Mouse (Mus musculus) midbrain, postnatal 0 days (tissue): ENCODE results near the gene Cpne2. TPM values are rescaled to one million over a fixed set of nuclear protein-coding genes. Genes with fewer than 3 reads are reported as not detected.

Experiments used
- ATAC-seq: fragments of 200-750 bp; cut with Nextera tagmentation; 2 replicates; pipeline ENCODE4 v1.8.0; 2017; ENCODE audit warnings: moderate number of reproducible peaks, mild to moderate bottlenecking, moderate TSS enrichment, moderate library complexity; ENCODE audit not compliant: low FRiP score
- DNase-seq: peaks from one replicate; pipeline ENCODE4 v3.0.0-alpha.2; 2015; ENCODE audit warnings: low spot score
- H3K27ac ChIP-seq: fragments of 300-500 bp; sonication (generic); 2 replicates; pipeline ENCODE4 v1.5.1; 2014; ENCODE audit warnings: low read depth, mild to moderate bottlenecking, low read length, mixed read lengths
- H3K27me3 ChIP-seq: fragments of 300-500 bp; sonication (generic); 2 replicates; pipeline ENCODE4 v1.6.1; 2014; ENCODE audit warnings: low read length, control low read depth, mixed read lengths; ENCODE audit not compliant: insufficient read depth
- H3K36me3 ChIP-seq: fragments of 300-500 bp; sonication (generic); 2 replicates; pipeline ENCODE4 v1.6.1; 2014; ENCODE audit warnings: low read length, control low read depth, mixed read lengths; ENCODE audit not compliant: insufficient read depth
- H3K4me1 ChIP-seq: fragments of 300-500 bp; sonication (generic); 2 replicates; pipeline ENCODE4 v1.6.1; 2014; ENCODE audit warnings: mild to moderate bottlenecking, control low read depth, antibody characterized with exemption, low read length, mixed read lengths; ENCODE audit not compliant: insufficient read depth
- H3K4me2 ChIP-seq: fragments of 300-500 bp; sonication (generic); 2 replicates; pipeline ENCODE4 v1.6.1; 2014; ENCODE audit warnings: low read depth, mild to moderate bottlenecking, low read length, mixed read lengths; ENCODE audit not compliant: poor library complexity, severe bottlenecking
- H3K4me3 ChIP-seq: fragments of 300-500 bp; sonication (generic); 2 replicates; pipeline ENCODE4 v1.5.1; 2014; ENCODE audit warnings: low read depth, mild to moderate bottlenecking, low read length, moderate library complexity
- H3K9ac ChIP-seq: fragments of 300-500 bp; sonication (generic); replicated peaks from 2 replicates; pipeline ENCODE4 v1.6.1; 2014; ENCODE audit warnings: mild to moderate bottlenecking, low read length, moderate library complexity, mixed read lengths; ENCODE audit not compliant: poor library complexity, severe bottlenecking
- H3K9me3 ChIP-seq: fragments of 300-500 bp; sonication (generic); 2 replicates; pipeline ENCODE4 v1.6.1; 2016; ENCODE audit warnings: low read length, control low read depth
- CTCF ChIP-seq: IDR thresholded peaks from 2 replicates; pipeline ENCODE4 v1.5.1; 2016; ENCODE audit warnings: antibody characterized with exemption, mild to moderate bottlenecking
- WGBS: fragments of 180-500 bp; shearing (Covaris S2); extraction: QIAGEN DNeasy Blood & Tissue Kit; methylation state at CpG from one replicate; pipeline ENCODE4 v1.1.7; 2014; 5-methylcytosine and 5-hydroxymethylcytosine counted together
- polyA plus RNA-seq: library from polyadenylated mRNA; unstranded; fragments of >200 nt; fragmentation: Nextera tagmentation; extraction: Ambion mirVana; gene quantifications from 2 replicates; pipeline ENCODE4 v1.2.1, GENCODE M21; 2015
- total RNA-seq: library from RNA; depleted of rRNA; stranded (reverse); fragments of >200 nt; gene quantifications from 2 replicates; pipeline ENCODE4 v1.2.3, GENCODE M21; 2014

Gene Cpne2
- total and polyA plus RNA-seq, 2 experiments from 2014 or later: 43.3 to 46.3 TPM

DNA sequence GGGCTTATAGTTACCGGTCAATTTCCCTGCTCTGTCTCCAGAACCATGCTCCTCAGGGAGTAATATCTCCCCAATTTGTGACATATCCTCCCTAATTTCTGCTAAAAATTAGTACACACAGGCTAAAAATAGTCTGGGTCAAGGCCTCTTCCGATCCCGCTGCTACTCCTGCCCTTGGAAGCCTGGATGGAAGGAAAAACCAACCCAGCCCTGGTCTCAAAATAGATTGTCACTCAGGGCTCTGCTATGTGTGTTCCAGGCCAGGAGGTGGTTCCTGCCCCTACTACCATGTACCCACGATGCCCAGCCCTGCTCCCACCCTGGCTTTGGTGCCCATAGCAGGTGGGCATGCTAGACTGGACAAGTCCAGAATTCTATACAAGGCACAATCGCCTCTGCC lies 17.2 kb downstream of the Cpne2 start:
- WGBS: 82% methylated on average over 5 of the region's 5 CpGs
- no peak for TF ChIP-seq CTCF

DNA sequence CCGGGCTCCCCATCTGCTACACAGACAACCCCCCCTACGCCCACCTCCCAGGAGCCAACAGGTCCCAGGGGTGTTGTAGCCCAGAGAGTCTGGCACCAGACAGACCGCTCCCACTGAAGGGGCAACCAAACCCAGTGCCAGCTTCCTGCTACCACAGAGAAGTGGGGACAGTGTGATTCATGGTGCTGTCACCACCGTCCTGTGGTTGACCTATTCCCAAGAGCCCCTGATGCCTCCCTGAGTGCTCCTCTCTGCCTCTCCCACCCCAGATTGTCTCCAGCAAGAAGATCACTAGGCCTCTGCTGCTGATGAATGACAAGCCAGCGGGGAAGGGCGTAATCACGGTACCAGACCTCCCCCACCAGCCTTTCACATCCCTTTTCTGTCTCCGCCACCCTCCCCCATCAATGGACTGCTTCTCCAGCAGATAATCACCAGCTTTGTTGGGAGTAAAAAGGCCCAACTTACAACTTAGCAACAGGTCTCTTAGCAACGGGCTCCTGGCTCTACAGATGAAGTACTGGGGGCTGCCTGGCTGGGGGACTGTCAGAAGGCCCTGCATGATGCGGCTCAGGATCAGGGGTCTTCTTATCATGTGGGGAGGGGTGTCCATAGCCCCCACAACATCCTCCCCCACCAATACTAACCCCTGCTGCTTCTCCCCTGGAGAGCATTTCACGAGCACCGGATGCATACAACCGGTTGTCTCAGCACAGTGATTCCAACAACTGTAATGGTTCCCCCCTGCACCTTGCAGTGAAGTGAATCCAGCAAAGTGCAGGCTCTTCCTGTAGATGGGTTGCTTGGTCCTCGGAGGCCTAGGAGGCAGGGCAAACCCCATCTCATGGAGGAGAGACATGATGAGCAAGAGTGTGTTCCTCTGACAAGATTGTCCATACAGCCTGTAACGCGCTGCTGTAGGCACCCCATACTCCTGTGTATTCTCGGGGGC lies 19.0 kb downstream of the Cpne2 start:
- H3K9me3 ChIP-seq: no peaks in the 10 kb centered on the region
- no peak for TF ChIP-seq CTCF
- no peaks in the 10 kb centered on the region for H3K36me3 ChIP-seq
- peak overlapping the region; percentile 76 for H3K27ac ChIP-seq
- no peak overlapping the region for H3K4me3 ChIP-seq
- no peak overlapping the region for H3K4me2 ChIP-seq
- H3K4me1 ChIP-seq: peaks cover 13% of the 10 kb centered on the region
- no peak overlapping the region; the same call in 1 of the 2 replicates for H3K9ac ChIP-seq
- DNase-seq: peak; percentile 95
- 31% methylated on average over 17 of the region's 17 CpGs for WGBS
- H3K27me3 ChIP-seq: no peaks in the 10 kb centered on the region
- ATAC-seq: peak; percentile 83

More for the DNA sequence above, 17.2 kb downstream of the Cpne2 start:
- DNase-seq: no peak
- no peak for ATAC-seq
- H3K27ac ChIP-seq: no peak overlapping the region
- H3K9me3 ChIP-seq: no peaks in the 10 kb centered on the region
- H3K27me3 ChIP-seq: no peaks in the 10 kb centered on the region
- no peak overlapping the region for H3K9ac ChIP-seq
- peaks cover 13% of the 10 kb centered on the region for H3K4me1 ChIP-seq
- no peak overlapping the region for H3K4me3 ChIP-seq
- no peak overlapping the region for H3K4me2 ChIP-seq
- no peaks in the 10 kb centered on the region for H3K36me3 ChIP-seq

DNA sequence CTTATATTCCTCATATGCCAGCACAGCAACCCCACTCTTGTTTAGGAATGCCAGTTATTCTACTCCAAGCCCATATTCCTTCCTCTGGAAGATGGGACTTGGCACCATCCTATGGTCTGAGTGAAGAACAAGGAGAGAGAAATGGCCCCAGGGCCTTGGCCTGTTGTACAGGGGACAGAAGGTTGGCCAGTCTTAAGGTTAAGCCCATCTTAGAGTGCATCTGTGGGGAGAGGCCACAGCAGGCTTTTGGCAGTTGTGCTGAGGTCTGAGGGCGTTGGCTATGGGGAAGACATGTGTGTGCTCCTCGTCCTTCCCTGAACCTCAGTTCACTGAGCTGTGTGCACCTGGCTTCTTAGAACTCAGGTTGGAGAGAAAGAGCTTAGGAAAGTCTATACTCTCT lies 19.9 kb downstream of the Cpne2 start:
- TF ChIP-seq CTCF: no peak
- Histone ChIP-seq H3K9ac (no peak overlapping the region), H3K36me3 (no peaks in the 10 kb centered on the region), H3K4me3 (no peak overlapping the region), H3K27ac (peak overlapping the region; percentile 76; the same call in 1 of the 2 replicates), H3K4me1 (peaks cover 13% of the 10 kb centered on the region), H3K27me3 (no peaks in the 10 kb centered on the region), H3K9me3 (no peaks in the 10 kb centered on the region), H3K4me2 (no peak overlapping the region)
- 71% methylated on average over 2 of the region's 2 CpGs for WGBS
- ATAC-seq: no peak
- DNase-seq: no peak

DNA sequence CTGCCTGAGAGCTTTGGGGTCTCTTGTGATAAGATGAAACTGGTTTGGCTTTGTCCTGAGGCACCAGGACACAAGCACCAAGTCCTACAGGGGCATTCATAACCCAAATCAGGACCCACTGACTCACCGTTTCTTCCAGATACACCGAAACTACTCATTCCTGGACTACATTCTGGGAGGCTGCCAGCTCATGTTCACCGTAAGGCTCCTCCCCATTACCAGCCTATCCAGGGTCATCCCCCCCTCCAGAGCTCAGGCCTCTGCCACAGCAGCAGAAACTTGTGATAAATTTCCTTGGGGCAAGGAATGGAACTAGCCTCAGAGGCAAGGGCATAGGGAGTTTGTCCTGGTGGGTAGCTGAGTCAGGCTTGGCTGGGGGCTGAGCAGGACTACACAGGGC lies 24.5 kb downstream of the Cpne2 start:
- Histone ChIP-seq H3K4me2 (no peak overlapping the region), H3K4me1 (no peaks in the 10 kb centered on the region; the same call in 1 of the 2 replicates), H3K9ac (no peak overlapping the region), H3K27me3 (no peaks in the 10 kb centered on the region), H3K4me3 (no peak overlapping the region), H3K27ac (no peak overlapping the region), H3K9me3 (no peaks in the 10 kb centered on the region), H3K36me3 (no peaks in the 10 kb centered on the region)
- DNase-seq: no peak
- no peak for ATAC-seq
- 73% methylated on average over 3 of the region's 3 CpGs for WGBS
- TF ChIP-seq CTCF: no peak

DNA sequence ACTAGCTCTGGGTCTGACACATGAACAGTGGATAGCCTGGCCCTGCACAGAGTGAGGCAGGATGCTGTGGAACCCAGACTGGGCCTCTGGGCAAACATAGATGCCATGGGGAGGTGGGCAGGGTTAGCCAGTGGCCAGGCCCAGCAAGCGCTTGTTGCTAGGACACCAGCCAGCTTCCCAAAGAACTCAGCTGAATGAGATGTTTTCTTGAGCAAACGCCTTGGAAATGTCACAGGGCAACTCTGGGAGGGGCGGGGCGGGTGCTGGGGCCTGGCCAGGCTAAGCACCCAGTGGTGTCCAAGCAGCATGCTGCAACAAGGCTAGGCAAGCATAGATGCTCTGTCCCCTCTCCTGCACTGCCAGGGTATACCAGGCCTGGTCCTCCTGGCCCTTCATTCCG lies 28.5 kb downstream of the Cpne2 start:
- Histone ChIP-seq H3K4me1 (peaks cover 3% of the 10 kb centered on the region; the same call in 1 of the 2 replicates), H3K9ac (no peak overlapping the region), H3K27ac (no peak overlapping the region), H3K36me3 (no peaks in the 10 kb centered on the region), H3K4me3 (no peak overlapping the region), H3K9me3 (no peaks in the 10 kb centered on the region), H3K4me2 (no peak overlapping the region), H3K27me3 (no peaks in the 10 kb centered on the region; the same call in 1 of the 2 replicates)
- TF ChIP-seq CTCF: no peak
- peak; percentile 65 for ATAC-seq
- peak; percentile 81 for DNase-seq
- 20% methylated on average over 5 of the region's 5 CpGs for WGBS

DNA sequence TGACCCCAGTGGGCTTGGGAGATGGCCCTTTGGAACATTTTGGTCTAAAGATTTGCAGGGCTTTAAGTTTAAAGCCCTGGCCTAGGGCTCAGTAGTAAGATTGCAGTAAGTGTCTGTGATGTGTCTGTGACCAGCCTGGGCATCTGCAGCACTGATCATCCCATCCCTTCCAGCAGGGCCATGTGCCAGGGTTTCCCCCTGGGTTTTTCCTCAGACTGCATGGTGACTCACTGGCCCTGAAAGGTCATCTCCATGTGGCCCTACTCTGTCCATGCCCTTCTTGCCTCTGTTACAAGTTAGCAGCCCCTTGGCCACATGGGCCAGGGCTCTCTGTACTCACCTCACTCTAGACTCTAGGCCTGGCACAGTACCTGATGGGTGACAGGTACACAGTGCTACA lies 31.6 kb downstream of the Cpne2 start:
- no peak for DNase-seq
- Histone ChIP-seq H3K9me3 (no peaks in the 10 kb centered on the region), H3K9ac (no peak overlapping the region), H3K4me2 (no peak overlapping the region), H3K4me3 (no peak overlapping the region), H3K27me3 (no peaks in the 10 kb centered on the region; the same call in 1 of the 2 replicates), H3K4me1 (peaks cover 16% of the 10 kb centered on the region), H3K36me3 (no peaks in the 10 kb centered on the region), H3K27ac (no peak overlapping the region)
- TF ChIP-seq CTCF: no peak
- no peak for ATAC-seq
